ENCODE assay signal across 8 mouse cellular contexts in genomic region chr17:27800710-27801648, GRCm38 (mm10). TPM values are rescaled to one million over a fixed set of nuclear protein-coding genes. Genes with fewer than 3 reads are reported as not detected.
DNase-seq lines count a peak whose midpoint lies in the region; ATAC-seq and TF ChIP-seq lines count a peak whose summit lies in the region.

No protein-coding gene starts in this region.

- no peak for TF ChIP-seq EP300 in liver, postnatal 0 days (IDR thresholded peaks at IDR 0.05; ENCODE audit: low read depth)

- H3K36me3 ChIP-seq in kidney, adult 2 months (ENCODE audit: control insufficient read depth, insufficient read depth, low read length), result no peaks in the 10 kb centered on the region
- H3K36me3 ChIP-seq in ES-E14 (ENCODE audit: control insufficient read depth, insufficient read depth, low read length, poor library complexity, severe bottlenecking), result no peaks in the 10 kb centered on the region; the same call in 1 of the 2 replicates
- no peaks in the 10 kb centered on the region for H3K36me3 ChIP-seq in liver, postnatal 0 days (replicated peaks; ENCODE audit: insufficient read depth, low read length)

- peak overlapping the region; percentile 27; the same call in 1 of the 2 replicates for H3K27ac ChIP-seq in kidney, adult 2 months (ENCODE audit: insufficient read depth, low read depth, low read length)
- H3K27ac ChIP-seq in ES-E14 (ENCODE audit: insufficient read depth, low read depth, low read length, poor library complexity, severe bottlenecking), result 0 out of 2 replicates have a peak overlapping the region, but pooled peaks have one; percentile 11
- peak overlapping the region; percentile 82 for H3K27ac ChIP-seq in embryonic fibroblast, embryonic 13.5 days (ENCODE audit: insufficient read depth, low read length)
- H3K27ac ChIP-seq in liver, postnatal 0 days (ENCODE audit: low read depth), result peak overlapping the region; percentile 53

- peak; percentile 48 for DNase-seq in kidney, adult 2 months
- DNase-seq in kidney, adult 8-10 months, result no peak
- DNase-seq in ES-E14 (ENCODE audit: low read depth, low spot score), result no peak
- DNase-seq in liver, postnatal 0 days, result no peak
- no peak for DNase-seq in cerebellum, postnatal 4 days (ENCODE audit: low spot score in 2 of 2)
- no peak for DNase-seq in right cerebral cortex, postnatal 4 days
- DNase-seq in gastrocnemius, adult 8-10 months (ENCODE audit: low spot score in 2 of 2), result no peak

- no peaks in the 10 kb centered on the region for H3K27me3 ChIP-seq in kidney, adult 2 months (replicated peaks; ENCODE audit: control insufficient read depth, insufficient read depth, low read length)
- H3K27me3 ChIP-seq in liver, postnatal 0 days (ENCODE audit: insufficient read depth, low read length), result no peaks in the 10 kb centered on the region

- 0 out of 2 replicates have a peak, but pooled peaks have one; percentile 2 for TF ChIP-seq CTCF in kidney, adult 2 months (conservative IDR thresholded peaks at IDR 0.05; ENCODE audit: insufficient read depth, insufficient read length, low read depth, low read length)
- no peak for TF ChIP-seq CTCF in embryonic fibroblast, embryonic 13.5 days (IDR thresholded peaks at IDR 0.05; ENCODE audit: borderline replicate concordance, insufficient read depth, low read length)
- peak; percentile 60 for TF ChIP-seq CTCF in liver, postnatal 0 days (IDR thresholded peaks at IDR 0.05; ENCODE audit: low read depth)

- H3K4me3 ChIP-seq in kidney, adult 2 months (ENCODE audit: insufficient read depth, low read depth, low read length), result no peak overlapping the region
- peak overlapping the region in 1 of 2 experiments; percentile 6; a peak in 1 of 4 replicates for H3K4me3 ChIP-seq in ES-E14 (ENCODE audit: insufficient read depth in 1 of 2, low read depth in 1 of 2, low read length in 2 of 2, poor library complexity in 1 of 2, severe bottlenecking in 1 of 2)
- H3K4me3 ChIP-seq in embryonic fibroblast, embryonic 13.5 days (ENCODE audit: insufficient read depth, low read length), result no peak overlapping the region
- no peak overlapping the region for H3K4me3 ChIP-seq in liver, postnatal 0 days (ENCODE audit: low read depth, low read length)

- WGBS in kidney, adult 2 months, result 54% methylated on average over 9 of the region's 9 CpGs
- WGBS in liver, postnatal 0 days (ENCODE audit: insufficient replicate concordance), result 52% methylated on average over 9 of the region's 9 CpGs

- TF ChIP-seq POLR2A in kidney, adult 2 months (IDR thresholded peaks at IDR 0.05; ENCODE audit: low read depth, low read length), result no peak
- TF ChIP-seq POLR2A in embryonic fibroblast, embryonic 13.5 days (IDR thresholded peaks at IDR 0.05; ENCODE audit: low read depth, low read length), result no peak

- H3K4me1 ChIP-seq in kidney, adult 2 months (ENCODE audit: control insufficient read depth, insufficient read depth, low read length), result peaks cover 42% of the 10 kb centered on the region
- peaks cover 8 to 10% of the 10 kb centered on the region in 2 experiments; a peak in 3 of 4 replicates for H3K4me1 ChIP-seq in ES-E14 (ENCODE audit: control insufficient read depth in 2 of 2, insufficient read depth in 2 of 2, low read length in 2 of 2, poor library complexity in 1 of 2)
- H3K4me1 ChIP-seq in embryonic fibroblast, embryonic 13.5 days (ENCODE audit: control insufficient read depth, insufficient read depth, low read length), result peaks cover 17% of the 10 kb centered on the region
- peaks cover 47% of the 10 kb centered on the region for H3K4me1 ChIP-seq in liver, postnatal 0 days (ENCODE audit: insufficient read depth)

- no peak for ATAC-seq in liver, postnatal 0 days

- H3K4me2 ChIP-seq in liver, postnatal 0 days (ENCODE audit: low read depth, low read length), result no peak overlapping the region

- no peaks in the 10 kb centered on the region for H3K9me3 ChIP-seq in ES-E14 (ENCODE audit: control insufficient read depth, insufficient read depth, low read depth, low read length)
- no peaks in the 10 kb centered on the region for H3K9me3 ChIP-seq in liver, postnatal 0 days (ENCODE audit: low read length)

- H3K9ac ChIP-seq in ES-E14 (ENCODE audit: insufficient read depth, low read depth, low read length, poor library complexity, severe bottlenecking), result peak overlapping the region; percentile 54; the same call in 1 of the 2 replicates
- no peak overlapping the region for H3K9ac ChIP-seq in liver, postnatal 0 days (replicated peaks)

- in situ Hi-C loops in ES-E14 (cut with MboI; ENCODE audit: low sequenced_read_pairs in 2 of 2, unreplicated experiment in 2 of 2), result no loop called here

TF ChIP-seq in ES-E14, 5 proteins besides CTCF, POLR2A, EP300 and RAD21:
- no peak for TF ChIP-seq MAFK (IDR thresholded peaks at IDR 0.05; ENCODE audit: insufficient read depth, low read depth, low read length)
- TF ChIP-seq ZNF384 (IDR thresholded peaks at IDR 0.05; ENCODE audit: low read depth, low read length), result no peak
- no peak for TF ChIP-seq CHD2 (IDR thresholded peaks at IDR 0.05; ENCODE audit: low read depth, low read length)
- no peak for TF ChIP-seq ZC3H11A (IDR thresholded peaks at IDR 0.05; ENCODE audit: borderline replicate concordance, low read depth, low read length)
- no peak for TF ChIP-seq HCFC1 (IDR thresholded peaks at IDR 0.05; ENCODE audit: borderline replicate concordance, insufficient read depth, low read length)

RNA-seq across cellular contexts. Expression of gene D17Wsu92e, which starts 19.5 kb away (rescaled TPM):
- polyA plus RNA-seq in kidney, adult 2 months (2012; rRNA removed), result 162 and 189 TPM in 2 replicates
- total RNA-seq in ES-E14 (2012; rRNA removed), result 53.8 and 68.4 TPM in 2 replicates
- 63.7 and 68.6 TPM in 2 replicates for polyA plus RNA-seq in embryonic fibroblast, embryonic 13.5 days (2011; ENCODE audit: insufficient read length, low read depth, missing spikeins)
- 23.8 and 24.7 TPM in 2 replicates for polyA plus RNA-seq in liver, postnatal 0 days (2015; fragmentation: Nextera tagmentation; extraction: Ambion mirVana)
- total RNA-seq in gastrocnemius, adult 8-10 months (2022), result 100 to 1,000 TPM; 224 to 253 (median 227) TPM

RNA-seq across cellular contexts. Expression of gene Snrpc, which starts 37.0 kb away (rescaled TPM):
- 55.8 and 61.2 TPM in 2 replicates for polyA plus RNA-seq in kidney, adult 2 months (2012; rRNA removed)
- 120 and 185 TPM in 2 replicates for total RNA-seq in ES-E14 (2012; rRNA removed)
- polyA plus RNA-seq in embryonic fibroblast, embryonic 13.5 days (2011; ENCODE audit: insufficient read length, low read depth, missing spikeins), result 101 and 121 TPM in 2 replicates
- 96.2 and 99.0 TPM in 2 replicates for polyA plus RNA-seq in liver, postnatal 0 days (2015; fragmentation: Nextera tagmentation; extraction: Ambion mirVana)
- 10 to 100 TPM; 52.1 to 64.3 (median 59.5) TPM for total RNA-seq in gastrocnemius, adult 8-10 months (2022)

RNA-seq across cellular contexts. Expression of gene Uhrf1bp1, which starts 55.3 kb away (rescaled TPM):
- 8.0 and 9.6 TPM in 2 replicates for polyA plus RNA-seq in kidney, adult 2 months (2012; rRNA removed)
- total RNA-seq in ES-E14 (2012; rRNA removed), result 16.5 and 21.4 TPM in 2 replicates
- 16.0 and 20.6 TPM in 2 replicates for polyA plus RNA-seq in embryonic fibroblast, embryonic 13.5 days (2011; ENCODE audit: insufficient read length, low read depth, missing spikeins)
- 1.6 and 2.2 TPM in 2 replicates for polyA plus RNA-seq in liver, postnatal 0 days (2015; fragmentation: Nextera tagmentation; extraction: Ambion mirVana)
- total RNA-seq in gastrocnemius, adult 8-10 months (2022), result 10 to 100 TPM; 21.0 to 30.9 (median 28.8) TPM

Comparison
In these comparisons a context has a peak if more than half of its experiments do, and no peak if none do; other contexts are left out.
1. H3K27ac ChIP-seq: peak in every context shown above with its lines; median percentile 82 in embryonic fibroblast, embryonic 13.5 days; 53 in liver, postnatal 0 days; 27 in kidney, adult 2 months; 11 in ES-E14.